Mouse (Mus musculus) ES-E14 (cell line): ENCODE data around the gene Eef1akmt4.

Experiments
- CHD2 ChIP-seq: IDR thresholded peaks from 2 replicates; pipeline ENCODE4 v1.6.1; 2014; ENCODE audit warnings: mild to moderate bottlenecking, low read depth, low read length, inconsistent platforms
- HCFC1 ChIP-seq: IDR thresholded peaks from 2 replicates; pipeline ENCODE4 v1.6.1; 2012; ENCODE audit warnings: low read length, inconsistent platforms, borderline replicate concordance; ENCODE audit not compliant: insufficient read depth
- MAFK ChIP-seq: IDR thresholded peaks from 2 replicates; pipeline ENCODE4 v1.6.1; 2014; ENCODE audit warnings: mild to moderate bottlenecking, low read depth, low read length, inconsistent platforms; ENCODE audit not compliant: insufficient read depth
- ZC3H11A ChIP-seq: IDR thresholded peaks from 2 replicates; pipeline ENCODE4 v1.6.1; 2012; ENCODE audit warnings: low read depth, mild to moderate bottlenecking, inconsistent platforms, low read length, borderline replicate concordance
- ZNF384 ChIP-seq: IDR thresholded peaks from 2 replicates; pipeline ENCODE4 v1.6.1; 2012; ENCODE audit warnings: low read depth, low read length, inconsistent platforms

- TF ChIP-seq MAFK (no peak), CHD2 (no peak), ZC3H11A (no peak), HCFC1 (no peak), ZNF384 (no peak)
These were observed 41.9 kb downstream of the Eef1akmt4 start for GRCm38 (mm10) chr16:20653315-20653714.
